Comparison of ENCODE assay signal across 14 mouse cellular contexts in the genomic region with DNA sequence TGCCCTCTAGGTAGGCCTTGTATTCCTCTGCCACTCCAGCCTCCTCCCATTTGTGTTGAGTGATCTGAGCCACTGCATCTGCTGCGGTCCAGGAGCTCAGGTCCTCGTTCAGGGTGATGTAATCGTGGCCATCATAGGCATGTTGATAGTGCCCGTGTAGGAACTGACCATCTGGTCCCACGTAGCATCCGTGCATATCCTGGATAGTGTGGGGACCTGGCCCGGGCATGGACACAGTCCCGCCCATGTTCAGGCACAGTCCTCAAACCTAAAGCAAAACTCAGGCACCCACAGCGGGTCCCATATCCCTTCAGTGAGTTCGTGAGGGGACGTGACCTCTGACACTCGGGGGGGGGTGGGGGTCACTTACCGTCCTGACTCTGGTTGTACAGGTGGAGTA. TPM values are rescaled to one million over a fixed set of nuclear protein-coding genes. Genes with fewer than 3 reads are reported as not detected.
DNase-seq lines count a peak whose midpoint lies in the region; ATAC-seq and TF ChIP-seq lines count a peak whose summit lies in the region.
"Not testable (repeated sequence)": the region's sequence is repeated elsewhere in the genome, so short reads cannot be mapped to it uniquely, and the experiment has no call there.
"Had no signal": no experiment of that assay in that cellular context is flagged by ENCODE, and none has a peak within 500 bp of the region (broad histone marks: within the 10 kb centered on the region; RNA-seq: fewer than 3 reads in every experiment).

No protein-coding gene starts in this region.

- not testable (repeated sequence) for TF ChIP-seq CTCF in ES-Bruce4 (IDR thresholded peaks at IDR 0.05; ENCODE audit: low read depth, low read length); intestine, postnatal 0 days (IDR thresholded peaks at IDR 0.05; ENCODE audit: low read depth); small intestine, adult 2 months (IDR thresholded peaks at IDR 0.05; ENCODE audit: extremely low read depth, insufficient read length, insufficient replicate concordance, low read depth, low read length)

- not testable (repeated sequence) for TF ChIP-seq EP300 in ES-Bruce4 (IDR thresholded peaks at IDR 0.05; ENCODE audit: insufficient read depth, low read depth, low read length)

- peak overlapping the region; percentile 40 for H3K4me3 ChIP-seq in ES-Bruce4 (ENCODE audit: low read depth, low read length)
- H3K4me3 ChIP-seq in embryonic facial prominence, embryonic 11.5 days (ENCODE audit: low read depth, low read length); intestine, embryonic 15.5 days (replicated peaks); intestine, embryonic 16.5 days (ENCODE audit: low read length); intestine, postnatal 0 days (ENCODE audit: low read depth, low read length); stomach, embryonic 14.5 days (ENCODE audit: low read depth, low read length): not testable (repeated sequence)
- H3K4me3 ChIP-seq in small intestine, adult 2 months (ENCODE audit: low read depth, low read length): peak overlapping the region; percentile 87

- H3K27ac ChIP-seq in ES-Bruce4 (ENCODE audit: insufficient read depth, low read length); embryonic facial prominence, embryonic 11.5 days (replicated peaks; ENCODE audit: low read depth, low read length); intestine, embryonic 15.5 days; intestine, embryonic 16.5 days (ENCODE audit: low read length); intestine, postnatal 0 days (ENCODE audit: low read depth, low read length); small intestine, adult 2 months (ENCODE audit: insufficient read depth, low read depth, low read length); stomach, embryonic 14.5 days (ENCODE audit: low read length): not testable (repeated sequence)

- not testable (repeated sequence) for H3K36me3 ChIP-seq in ES-Bruce4 (ENCODE audit: control insufficient read depth, insufficient read depth, low read length, poor library complexity, severe bottlenecking); embryonic facial prominence, embryonic 11.5 days (replicated peaks; ENCODE audit: control insufficient read depth, insufficient read depth, low read depth, low read length); intestine, embryonic 15.5 days; intestine, embryonic 16.5 days (ENCODE audit: control insufficient read depth, insufficient read depth, low read length); intestine, postnatal 0 days (ENCODE audit: control insufficient read depth, insufficient read depth); small intestine, adult 2 months (ENCODE audit: control insufficient read depth, insufficient read depth, low read length); stomach, embryonic 14.5 days (ENCODE audit: control insufficient read depth, insufficient read depth, low read length)

- not testable (repeated sequence) for H3K4me2 ChIP-seq in embryonic facial prominence, embryonic 11.5 days (ENCODE audit: low read depth, low read length); intestine, embryonic 15.5 days (replicated peaks); stomach, embryonic 14.5 days (replicated peaks; ENCODE audit: low read depth, low read length)
- H3K4me2 ChIP-seq in intestine, embryonic 16.5 days (ENCODE audit: low read depth, low read length): peak overlapping the region; percentile 42; the same call in 1 of the 2 replicates
- H3K4me2 ChIP-seq in intestine, postnatal 0 days (replicated peaks; ENCODE audit: low read depth): peak overlapping the region; percentile 63

- ATAC-seq in embryonic facial prominence, embryonic 11.5 days (replicated peaks; ENCODE audit: insufficient number of reproducible peaks, low FRiP score, low TSS enrichment, low read depth): peak; percentile 52; the same call in 1 of the 2 replicates
- ATAC-seq in intestine, embryonic 15.5 days: peak; percentile 19; the same call in 1 of the 2 replicates
- ATAC-seq in intestine, embryonic 16.5 days; intestine, postnatal 0 days: not testable (repeated sequence)
- ATAC-seq in stomach, embryonic 14.5 days (ENCODE audit: insufficient number of reproducible peaks, insufficient read depth, low FRiP score, low read depth): 0 out of 2 replicates have a peak, but pooled peaks have one; percentile 28

- not testable (repeated sequence) for H3K4me1 ChIP-seq in ES-Bruce4 (ENCODE audit: control insufficient read depth, insufficient read depth, low read length); embryonic facial prominence, embryonic 11.5 days (ENCODE audit: control insufficient read depth, insufficient read depth, low read length); intestine, embryonic 15.5 days (replicated peaks); intestine, embryonic 16.5 days (ENCODE audit: control insufficient read depth, insufficient read depth, low read length); intestine, postnatal 0 days (replicated peaks; ENCODE audit: control insufficient read depth, insufficient read depth, low read length); small intestine, adult 2 months (ENCODE audit: control insufficient read depth, insufficient read depth, insufficient read length, low read length); stomach, embryonic 14.5 days (ENCODE audit: control insufficient read depth, insufficient read depth, low read length)

- TF ChIP-seq POLR2A in ES-Bruce4 (IDR thresholded peaks at IDR 0.05; ENCODE audit: insufficient read depth, low read length); small intestine, adult 2 months (IDR thresholded peaks at IDR 0.05; ENCODE audit: low read depth, low read length): not testable (repeated sequence)

- H3K9me3 ChIP-seq in ES-Bruce4 (replicated peaks; ENCODE audit: control insufficient read depth, insufficient read depth, low read length, poor library complexity, severe bottlenecking); embryonic facial prominence, embryonic 11.5 days (replicated peaks; ENCODE audit: control insufficient read depth, low read length); intestine, embryonic 15.5 days; intestine, embryonic 16.5 days (ENCODE audit: control insufficient read depth, low read length); intestine, postnatal 0 days (ENCODE audit: control insufficient read depth); stomach, embryonic 14.5 days (ENCODE audit: control insufficient read depth, low read depth, low read length): not testable (repeated sequence)

- DNase-seq in embryonic facial prominence, embryonic 11.5 days (ENCODE audit: low spot score): not testable (repeated sequence)
- peak; percentile 80 for DNase-seq in heart, adult 11 months

- WGBS in embryonic facial prominence, embryonic 11.5 days: 69% methylated on average over 10 of the region's 13 CpGs
- WGBS in intestine, embryonic 15.5 days: 61% methylated on average over 12 of the region's 13 CpGs
- WGBS in intestine, embryonic 16.5 days: 56% methylated on average over 11 of the region's 13 CpGs
- WGBS in intestine, postnatal 0 days: 54% methylated on average over 10 of the region's 13 CpGs
- 62% methylated on average over 11 of the region's 13 CpGs for whole genome bisulfite sequencing in small intestine, adult 2 months
- 62% methylated on average over 10 of the region's 13 CpGs for WGBS in stomach, embryonic 14.5 days

- H3K27me3 ChIP-seq in ES-Bruce4 (ENCODE audit: control insufficient read depth, insufficient read depth, low read length, poor library complexity, severe bottlenecking); embryonic facial prominence, embryonic 11.5 days (ENCODE audit: control insufficient read depth, insufficient read depth, low read length); intestine, embryonic 15.5 days (replicated peaks); intestine, embryonic 16.5 days (replicated peaks; ENCODE audit: control insufficient read depth, insufficient read depth, low read length); intestine, postnatal 0 days (replicated peaks; ENCODE audit: control insufficient read depth, insufficient read depth, low read length); small intestine, adult 2 months (ENCODE audit: control insufficient read depth, insufficient read depth, low read length); stomach, embryonic 14.5 days (ENCODE audit: control insufficient read depth, insufficient read depth, low read length): not testable (repeated sequence)

- H3K9ac ChIP-seq in ES-Bruce4 (ENCODE audit: low read depth, poor library complexity, severe bottlenecking): peak overlapping the region; percentile 18
- H3K9ac ChIP-seq in embryonic facial prominence, embryonic 11.5 days (replicated peaks; ENCODE audit: low read length); intestine, embryonic 15.5 days; intestine, embryonic 16.5 days (ENCODE audit: low read depth, low read length); intestine, postnatal 0 days (ENCODE audit: low read depth, low read length); stomach, embryonic 14.5 days (replicated peaks; ENCODE audit: low read depth, low read length): not testable (repeated sequence)

RNA-seq across cellular contexts. Expression of gene Gm7030, which starts 0.7 kb away (rescaled TPM):
- 0.81 and 1.4 TPM in 2 replicates for polyA plus RNA-seq in ES-Bruce4 (2011; ENCODE audit: insufficient read depth, insufficient read length, low read depth, missing spikeins)
- not detected in 2 replicates for polyA plus RNA-seq in embryonic facial prominence, embryonic 11.5 days (2014; fragmentation: Nextera tagmentation; extraction: Ambion mirVana)
- 1.4 and 1.5 TPM in 2 replicates for polyA plus RNA-seq in intestine, embryonic 15.5 days (2015; fragmentation: Nextera tagmentation; extraction: Ambion mirVana)
- 1.4 and 2.1 TPM in 2 replicates for polyA plus RNA-seq in intestine, embryonic 16.5 days (2015; fragmentation: Nextera tagmentation; extraction: Ambion mirVana)
- polyA plus RNA-seq in intestine, postnatal 0 days (2015; fragmentation: Nextera tagmentation; extraction: Ambion mirVana): 0.93 and 1.3 TPM in 2 replicates
- 12.5 and 88.2 TPM in 2 replicates for polyA plus RNA-seq in small intestine, adult 2 months (2012; rRNA removed)
- not detected in 2 replicates for polyA plus RNA-seq in stomach, embryonic 14.5 days (2014; fragmentation: Nextera tagmentation; extraction: Ambion mirVana)
- polyA plus RNA-seq: activated CD4-positive, CD25-positive, alpha-beta regulatory T cell, adult 4 months; adrenal gland, adult 2 months; brain, embryonic 14.5 days; C2C12; G1E; Patski had no signal

RNA-seq across cellular contexts. Expression of gene Gm19684, which starts 7.0 kb away (rescaled TPM):
- 0.41 TPM in 1 of 2 replicates, not detected in the other for polyA plus RNA-seq in ES-Bruce4 (2011; ENCODE audit: insufficient read depth, insufficient read length, low read depth, missing spikeins)
- polyA plus RNA-seq in embryonic facial prominence, embryonic 11.5 days (2014; fragmentation: Nextera tagmentation; extraction: Ambion mirVana): not detected in 2 replicates
- 0.11 TPM in 2 replicates for polyA plus RNA-seq in intestine, embryonic 15.5 days (2015; fragmentation: Nextera tagmentation; extraction: Ambion mirVana)
- 0.29 and 0.36 TPM in 2 replicates for polyA plus RNA-seq in intestine, embryonic 16.5 days (2015; fragmentation: Nextera tagmentation; extraction: Ambion mirVana)
- polyA plus RNA-seq in intestine, postnatal 0 days (2015; fragmentation: Nextera tagmentation; extraction: Ambion mirVana): 0.17 TPM in 1 of 2 replicates, not detected in the other
- 0.22 and 0.27 TPM in 2 replicates for polyA plus RNA-seq in small intestine, adult 2 months (2012; rRNA removed)
- not detected in 2 replicates for polyA plus RNA-seq in stomach, embryonic 14.5 days (2014; fragmentation: Nextera tagmentation; extraction: Ambion mirVana)
- polyA plus RNA-seq: brain, embryonic 14.5 days; C2C12; G1E had no signal

RNA-seq across cellular contexts. Expression of gene Gm8909, which starts 39.8 kb away (rescaled TPM):
- 13.5 and 17.5 TPM in 2 replicates for polyA plus RNA-seq in ES-Bruce4 (2011; ENCODE audit: insufficient read depth, insufficient read length, low read depth, missing spikeins)
- polyA plus RNA-seq in embryonic facial prominence, embryonic 11.5 days (2014; fragmentation: Nextera tagmentation; extraction: Ambion mirVana): not detected in 2 replicates
- 1.2 and 2.2 TPM in 2 replicates for polyA plus RNA-seq in intestine, embryonic 15.5 days (2015; fragmentation: Nextera tagmentation; extraction: Ambion mirVana)
- polyA plus RNA-seq in intestine, embryonic 16.5 days (2015; fragmentation: Nextera tagmentation; extraction: Ambion mirVana): 1.9 and 3.5 TPM in 2 replicates
- polyA plus RNA-seq in intestine, postnatal 0 days (2015; fragmentation: Nextera tagmentation; extraction: Ambion mirVana): 28.7 and 31.1 TPM in 2 replicates
- 118 and 149 TPM in 2 replicates for polyA plus RNA-seq in small intestine, adult 2 months (2012; rRNA removed)
- 2.0 and 3.0 TPM in 2 replicates for polyA plus RNA-seq in stomach, embryonic 14.5 days (2014; fragmentation: Nextera tagmentation; extraction: Ambion mirVana)
- polyA plus RNA-seq: adrenal gland, adult 2 months; brain, embryonic 14.5 days; C2C12; G1E; Patski had no signal
